Mouse (Mus musculus): ENCODE measurements around the gene H2afx. TPM values are rescaled to one million over a fixed set of nuclear protein-coding genes. Genes with fewer than 3 reads are reported as not detected.
"Not testable (repeated sequence)": the region's sequence is repeated elsewhere in the genome, so short reads cannot be mapped to it uniquely, and the experiment has no call there.

H2afx gene
- total and polyA plus RNA-seq, 2 experiments from 2014 or later, result 112 to 145 TPM

- no peaks in the 10 kb centered on the region for H3K27me3 ChIP-seq (ENCODE audit: insufficient read depth, low read length)
- 90% methylated on average over 6 of the region's 6 CpGs for WGBS
- H3K4me1 ChIP-seq (ENCODE audit: insufficient read depth, low read length), result peaks cover 9% of the 10 kb centered on the region; the same call in 1 of the 2 replicates
- no peak overlapping the region for H3K4me3 ChIP-seq (ENCODE audit: low read depth, low read length)
- ATAC-seq (ENCODE audit: low FRiP score) (no peak), DNase-seq (ENCODE audit: low spot score) (no peak)
- H3K9me3 ChIP-seq (ENCODE audit: low read length), result no peaks in the 10 kb centered on the region
- peaks cover under 1% of the 10 kb centered on the region; the same call in 1 of the 2 replicates for H3K36me3 ChIP-seq (ENCODE audit: insufficient read depth, low read length)
- H3K27ac ChIP-seq (ENCODE audit: low read depth, low read length), result no peak overlapping the region
- no peak overlapping the region for H3K9ac ChIP-seq (replicated peaks; ENCODE audit: low read length, poor library complexity, severe bottlenecking)
- no peak for TF ChIP-seq CTCF (IDR thresholded peaks at IDR 0.05)
- H3K4me2 ChIP-seq (ENCODE audit: low read depth, low read length, poor library complexity, severe bottlenecking), result no peak overlapping the region
These were observed 41.6 kb downstream of the H2afx start for GRCm38 (mm10) chr9:44376141-44376540.

- not testable (repeated sequence) for H3K27ac ChIP-seq (ENCODE audit: low read depth, low read length); H3K4me3 ChIP-seq (ENCODE audit: low read depth, low read length); H3K9ac ChIP-seq (replicated peaks; ENCODE audit: low read length, poor library complexity, severe bottlenecking); H3K4me1 ChIP-seq (ENCODE audit: insufficient read depth, low read length); H3K9me3 ChIP-seq (ENCODE audit: low read length); H3K27me3 ChIP-seq (ENCODE audit: insufficient read depth, low read length); H3K4me2 ChIP-seq (ENCODE audit: low read depth, low read length, poor library complexity, severe bottlenecking); DNase-seq (ENCODE audit: low spot score); ATAC-seq (ENCODE audit: low FRiP score)
- peaks cover 12% of the 10 kb centered on the region for H3K36me3 ChIP-seq (ENCODE audit: insufficient read depth, low read length)
- WGBS, result 91% methylated on average over 2 of the region's 2 CpGs
These were observed 42.8 kb downstream of the H2afx start for GRCm38 (mm10) chr9:44377335-44377734.

- Histone ChIP-seq H3K9me3 (ENCODE audit: low read length) (no peaks in the 10 kb centered on the region), H3K27me3 (ENCODE audit: insufficient read depth, low read length) (no peaks in the 10 kb centered on the region), H3K9ac (replicated peaks; ENCODE audit: low read length, poor library complexity, severe bottlenecking) (0 out of 2 replicates have a peak overlapping the region, but pooled peaks have one; percentile 74), H3K4me1 (ENCODE audit: insufficient read depth, low read length) (peaks cover 9% of the 10 kb centered on the region; the same call in 1 of the 2 replicates), H3K4me3 (ENCODE audit: low read depth, low read length) (peak overlapping the region; percentile 92), H3K36me3 (ENCODE audit: insufficient read depth, low read length) (peaks cover 21% of the 10 kb centered on the region), H3K4me2 (ENCODE audit: low read depth, low read length, poor library complexity, severe bottlenecking) (peak overlapping the region; percentile 55), H3K27ac (ENCODE audit: low read depth, low read length) (peak overlapping the region; percentile 86; the same call in 1 of the 2 replicates)
- ATAC-seq (ENCODE audit: low FRiP score), result no peak
- WGBS, result 92% methylated on average over 5 of the region's 5 CpGs
- DNase-seq (ENCODE audit: low spot score), result no peak
- no peak for TF ChIP-seq CTCF (IDR thresholded peaks at IDR 0.05)
These were observed 43.7 kb downstream of the H2afx start for GRCm38 (mm10) chr9:44378153-44378730.

GRCm38 (mm10) chr9:44379054-44379834 lies 44.8 kb downstream of the H2afx start, which contains the start of gene Hyou1:
Gene Hyou1 (plus strand): TSS chr9:44379490.
- Histone ChIP-seq H3K36me3 (ENCODE audit: insufficient read depth, low read length) (peaks cover 31% of the 10 kb centered on the region), H3K9ac (replicated peaks; ENCODE audit: low read length, poor library complexity, severe bottlenecking) (peak within 1 kb of the TSS; percentile 95), H3K4me1 (ENCODE audit: insufficient read depth, low read length) (peaks cover 9% of the 10 kb centered on the region; the same call in 1 of the 2 replicates), H3K4me2 (ENCODE audit: low read depth, low read length, poor library complexity, severe bottlenecking) (peak within 1 kb of the TSS; percentile 94), H3K9me3 (ENCODE audit: low read length) (no peaks in the 10 kb centered on the region), H3K27me3 (ENCODE audit: insufficient read depth, low read length) (no peaks in the 10 kb centered on the region), H3K4me3 (ENCODE audit: low read depth, low read length) (peak within 1 kb of the TSS; percentile 92), H3K27ac (ENCODE audit: low read depth, low read length) (peak within 1 kb of the TSS; percentile 86)
- TF ChIP-seq CTCF (IDR thresholded peaks at IDR 0.05), result peak; percentile 62
- under 1% methylated on average over 76 of the region's 83 CpGs for WGBS
- ATAC-seq (ENCODE audit: low FRiP score) (peak; percentile 98), DNase-seq (ENCODE audit: low spot score) (peak; percentile 98)

- H3K9ac ChIP-seq (replicated peaks; ENCODE audit: low read length, poor library complexity, severe bottlenecking), result peak overlapping the region; percentile 95
- 11% methylated on average over 15 of the region's 15 CpGs for WGBS
- H3K4me1 ChIP-seq (ENCODE audit: insufficient read depth, low read length), result peaks cover 9% of the 10 kb centered on the region; the same call in 1 of the 2 replicates
- H3K27ac ChIP-seq (ENCODE audit: low read depth, low read length), result peak overlapping the region; percentile 83
- ATAC-seq (ENCODE audit: low FRiP score) (peak; percentile 28; the same call in 1 of the 2 replicates), DNase-seq (ENCODE audit: low spot score) (no peak)
- peak overlapping the region; percentile 94 for H3K4me2 ChIP-seq (ENCODE audit: low read depth, low read length, poor library complexity, severe bottlenecking)
- TF ChIP-seq CTCF (IDR thresholded peaks at IDR 0.05), result no peak
- H3K9me3 ChIP-seq (ENCODE audit: low read length), result no peaks in the 10 kb centered on the region
- H3K27me3 ChIP-seq (ENCODE audit: insufficient read depth, low read length), result no peaks in the 10 kb centered on the region
- H3K36me3 ChIP-seq (ENCODE audit: insufficient read depth, low read length), result peaks cover 37% of the 10 kb centered on the region
- peak overlapping the region; percentile 92 for H3K4me3 ChIP-seq (ENCODE audit: low read depth, low read length)
These were observed 45.4 kb downstream of the H2afx start for GRCm38 (mm10) chr9:44379862-44380261.

GRCm38 (mm10) chr9:44384596-44384995 lies 50.1 kb downstream of the H2afx start:
- no peaks in the 10 kb centered on the region for H3K9me3 ChIP-seq (ENCODE audit: low read length)
- no peak overlapping the region for H3K4me3 ChIP-seq (ENCODE audit: low read depth, low read length)
- no peaks in the 10 kb centered on the region for H3K27me3 ChIP-seq (ENCODE audit: insufficient read depth, low read length)
- H3K27ac ChIP-seq (ENCODE audit: low read depth, low read length), result no peak overlapping the region
- no peak for TF ChIP-seq CTCF (IDR thresholded peaks at IDR 0.05)
- no peak for ATAC-seq (ENCODE audit: low FRiP score)
- H3K36me3 ChIP-seq (ENCODE audit: insufficient read depth, low read length), result peaks cover 79% of the 10 kb centered on the region
- H3K4me2 ChIP-seq (ENCODE audit: low read depth, low read length, poor library complexity, severe bottlenecking), result no peak overlapping the region
- 91% methylated on average over 13 of the region's 13 CpGs for WGBS
- H3K4me1 ChIP-seq (ENCODE audit: insufficient read depth, low read length), result peaks cover 9% of the 10 kb centered on the region; the same call in 1 of the 2 replicates
- DNase-seq (ENCODE audit: low spot score), result no peak
- no peak overlapping the region for H3K9ac ChIP-seq (replicated peaks; ENCODE audit: low read length, poor library complexity, severe bottlenecking)

Small RNA genes within 50 kb of the gene (microRNA-seq; reads per million reads assigned to microRNA genes)
- gene Gm44335 (ENCODE audit: borderline number of aligned reads), result not detected

Other genes starting within 250 kb of the H2afx start
- 0.19 and 2.8 TPM in 2 replicates for gene Mfrp, start 233.0 kb upstream of the H2afx start, total RNA-seq (2014; rRNA removed)
- gene Mfrp, start 233.0 kb upstream of the H2afx start, polyA plus RNA-seq (2015; fragmentation: Nextera tagmentation; extraction: Ambion mirVana), result 0.05 TPM in 1 of 2 replicates, not detected in the other
- 16.6 and 29.0 TPM in 2 replicates for gene C1qtnf5, start 227.4 kb upstream of the H2afx start, total RNA-seq (2014; rRNA removed)
- 9.9 and 10.7 TPM in 2 replicates for gene C1qtnf5, start 227.4 kb upstream of the H2afx start, polyA plus RNA-seq (2015; fragmentation: Nextera tagmentation; extraction: Ambion mirVana)
- gene Gm49380, start 221.2 kb upstream of the H2afx start, total RNA-seq (2014; rRNA removed), result not detected in 2 replicates
- gene Gm49380, start 221.2 kb upstream of the H2afx start, polyA plus RNA-seq (2015; fragmentation: Nextera tagmentation; extraction: Ambion mirVana), result 0.07 and 0.27 TPM in 2 replicates
- 13.0 and 15.0 TPM in 2 replicates for gene Rnf26, start 221.2 kb upstream of the H2afx start, total RNA-seq (2014; rRNA removed)
- gene Rnf26, start 221.2 kb upstream of the H2afx start, polyA plus RNA-seq (2015; fragmentation: Nextera tagmentation; extraction: Ambion mirVana), result 33.4 and 34.1 TPM in 2 replicates
- gene Mcam, start 200.2 kb upstream of the H2afx start, total RNA-seq (2014; rRNA removed), result 14.6 and 19.9 TPM in 2 replicates
- 4.4 TPM in 2 replicates for gene Mcam, start 200.2 kb upstream of the H2afx start, polyA plus RNA-seq (2015; fragmentation: Nextera tagmentation; extraction: Ambion mirVana)
- 32.1 and 43.9 TPM in 2 replicates for gene Cbl, start 100.6 kb upstream of the H2afx start, total RNA-seq (2014; rRNA removed)
- gene Cbl, start 100.6 kb upstream of the H2afx start, polyA plus RNA-seq (2015; fragmentation: Nextera tagmentation; extraction: Ambion mirVana), result 14.7 and 17.3 TPM in 2 replicates
- 3.0 and 6.1 TPM in 2 replicates for gene Ccdc153, start 94.0 kb upstream of the H2afx start, total RNA-seq (2014; rRNA removed)
- 2.7 TPM in 2 replicates for gene Ccdc153, start 94.0 kb upstream of the H2afx start, polyA plus RNA-seq (2015; fragmentation: Nextera tagmentation; extraction: Ambion mirVana)
- 0.27 TPM in 1 of 2 replicates, not detected in the other for gene Pdzd3, start 83.2 kb upstream of the H2afx start, total RNA-seq (2014; rRNA removed)
- gene Pdzd3, start 83.2 kb upstream of the H2afx start, polyA plus RNA-seq (2015; fragmentation: Nextera tagmentation; extraction: Ambion mirVana), result 0.58 and 0.63 TPM in 2 replicates
- 4.2 and 6.2 TPM in 2 replicates for gene Nlrx1, start 66.1 kb upstream of the H2afx start, total RNA-seq (2014; rRNA removed)
- 6.0 and 6.9 TPM in 2 replicates for gene Nlrx1, start 66.1 kb upstream of the H2afx start, polyA plus RNA-seq (2015; fragmentation: Nextera tagmentation; extraction: Ambion mirVana)
- gene Abcg4, start 46.1 kb upstream of the H2afx start, total RNA-seq (2014; rRNA removed), result 60.0 and 65.8 TPM in 2 replicates
- gene Abcg4, start 46.1 kb upstream of the H2afx start, polyA plus RNA-seq (2015; fragmentation: Nextera tagmentation; extraction: Ambion mirVana), result 27.9 and 28.2 TPM in 2 replicates
- 21.8 and 25.3 TPM in 2 replicates for gene Hinfp, start 29.0 kb upstream of the H2afx start, total RNA-seq (2014; rRNA removed)
- gene Hinfp, start 29.0 kb upstream of the H2afx start, polyA plus RNA-seq (2015; fragmentation: Nextera tagmentation; extraction: Ambion mirVana), result 15.2 and 15.4 TPM in 2 replicates
- gene C2cd2l, start 14.4 kb upstream of the H2afx start, total RNA-seq (2014; rRNA removed), result 48.9 and 57.1 TPM in 2 replicates
- gene C2cd2l, start 14.4 kb upstream of the H2afx start, polyA plus RNA-seq (2015; fragmentation: Nextera tagmentation; extraction: Ambion mirVana), result 22.6 and 23.6 TPM in 2 replicates
- 23.2 and 27.2 TPM in 2 replicates for gene Dpagt1, start 8.7 kb upstream of the H2afx start, total RNA-seq (2014; rRNA removed)
- gene Dpagt1, start 8.7 kb upstream of the H2afx start, polyA plus RNA-seq (2015; fragmentation: Nextera tagmentation; extraction: Ambion mirVana), result 33.6 and 34.1 TPM in 2 replicates
- gene Hmbs, start 9.5 kb downstream of the H2afx start, total RNA-seq (2014; rRNA removed), result 30.1 and 31.7 TPM in 2 replicates
- gene Hmbs, start 9.5 kb downstream of the H2afx start, polyA plus RNA-seq (2015; fragmentation: Nextera tagmentation; extraction: Ambion mirVana), result 55.5 and 56.9 TPM in 2 replicates
- gene Vps11, start 27.0 kb downstream of the H2afx start, total RNA-seq (2014; rRNA removed), result 41.5 and 42.6 TPM in 2 replicates
- 41.5 and 43.3 TPM in 2 replicates for gene Vps11, start 27.0 kb downstream of the H2afx start, polyA plus RNA-seq (2015; fragmentation: Nextera tagmentation; extraction: Ambion mirVana)
- 64.7 and 78.8 TPM in 2 replicates for gene Hyou1, start 44.8 kb downstream of the H2afx start, total RNA-seq (2014; rRNA removed)
- 16.9 and 18.5 TPM in 2 replicates for gene Hyou1, start 44.8 kb downstream of the H2afx start, polyA plus RNA-seq (2015; fragmentation: Nextera tagmentation; extraction: Ambion mirVana)
- 70.7 and 99.6 TPM in 2 replicates for gene Slc37a4, start 62.2 kb downstream of the H2afx start, total RNA-seq (2014; rRNA removed)
- 35.9 and 42.2 TPM in 2 replicates for gene Slc37a4, start 62.2 kb downstream of the H2afx start, polyA plus RNA-seq (2015; fragmentation: Nextera tagmentation; extraction: Ambion mirVana)
- gene Rps25, start 72.4 kb downstream of the H2afx start, total RNA-seq (2014; rRNA removed), result 298 and 395 TPM in 2 replicates
- 1,596 and 1,621 TPM in 2 replicates for gene Rps25, start 72.4 kb downstream of the H2afx start, polyA plus RNA-seq (2015; fragmentation: Nextera tagmentation; extraction: Ambion mirVana)
- gene Trappc4, start 72.9 kb downstream of the H2afx start, total RNA-seq (2014; rRNA removed), result 149 and 166 TPM in 2 replicates
- gene Trappc4, start 72.9 kb downstream of the H2afx start, polyA plus RNA-seq (2015; fragmentation: Nextera tagmentation; extraction: Ambion mirVana), result 326 and 327 TPM in 2 replicates
- 20.0 and 23.2 TPM in 2 replicates for gene Ccdc84, start 83.9 kb downstream of the H2afx start, total RNA-seq (2014; rRNA removed)
- gene Ccdc84, start 83.9 kb downstream of the H2afx start, polyA plus RNA-seq (2015; fragmentation: Nextera tagmentation; extraction: Ambion mirVana), result 30.2 and 36.1 TPM in 2 replicates
- gene Foxr1, start 106.4 kb downstream of the H2afx start, total RNA-seq (2014; rRNA removed), result not detected in 2 replicates
- not detected in 2 replicates for gene Foxr1, start 106.4 kb downstream of the H2afx start, polyA plus RNA-seq (2015; fragmentation: Nextera tagmentation; extraction: Ambion mirVana)
- not detected in 2 replicates for gene Upk2, start 120.3 kb downstream of the H2afx start, total RNA-seq (2014; rRNA removed)
- gene Upk2, start 120.3 kb downstream of the H2afx start, polyA plus RNA-seq (2015; fragmentation: Nextera tagmentation; extraction: Ambion mirVana), result not detected in 2 replicates
- 42.1 and 61.1 TPM in 2 replicates for gene Bcl9l, start 148.1 kb downstream of the H2afx start, total RNA-seq (2014; rRNA removed)
- gene Bcl9l, start 148.1 kb downstream of the H2afx start, polyA plus RNA-seq (2015; fragmentation: Nextera tagmentation; extraction: Ambion mirVana), result 10.0 and 10.4 TPM in 2 replicates
- not detected in 2 replicates for gene Cxcr5, start 227.2 kb downstream of the H2afx start, total RNA-seq (2014; rRNA removed)
- gene Cxcr5, start 227.2 kb downstream of the H2afx start, polyA plus RNA-seq (2015; fragmentation: Nextera tagmentation; extraction: Ambion mirVana), result not detected in 2 replicates